Mouse (Mus musculus) cerebellum, postnatal 36 days (tissue): ENCODE measurements around the gene Atp6v0a1.
A peak's percentile ranks its signal among the peaks of the same experiment; 100 is the strongest.
"Not testable (repeated sequence)": the region's sequence is repeated elsewhere in the genome, so short reads cannot be mapped to it uniquely, and the experiment has no call there.

Experiments used
- DNase-seq, 2 experiments: peaks; one replicate each; pipeline ENCODE4 v3.0.0; 2021 to 2022; ENCODE audit warnings: mixed read lengths in 2 of 2

Gene Atp6v0a1

DNA sequence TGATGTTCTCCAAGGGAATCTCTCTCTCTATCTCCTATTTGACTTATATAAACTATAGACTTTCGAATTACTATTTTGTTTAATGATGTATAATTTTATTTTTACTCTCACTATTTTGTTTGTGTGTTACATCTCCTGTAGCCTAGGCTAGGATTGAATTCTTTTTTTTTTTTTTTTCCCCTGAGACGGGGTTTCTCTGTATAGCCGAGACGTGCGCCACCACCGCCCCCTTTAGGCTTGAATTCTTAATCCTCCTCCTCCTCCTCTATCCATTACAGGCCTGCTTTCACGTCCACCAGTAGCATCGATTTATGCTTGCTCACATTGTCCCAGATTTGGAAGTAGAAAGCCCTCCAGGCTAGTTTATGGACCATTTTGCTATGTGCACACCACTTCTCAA is 27.2 kb upstream of the Atp6v0a1 start:
- DNase-seq, result no peak

DNA sequence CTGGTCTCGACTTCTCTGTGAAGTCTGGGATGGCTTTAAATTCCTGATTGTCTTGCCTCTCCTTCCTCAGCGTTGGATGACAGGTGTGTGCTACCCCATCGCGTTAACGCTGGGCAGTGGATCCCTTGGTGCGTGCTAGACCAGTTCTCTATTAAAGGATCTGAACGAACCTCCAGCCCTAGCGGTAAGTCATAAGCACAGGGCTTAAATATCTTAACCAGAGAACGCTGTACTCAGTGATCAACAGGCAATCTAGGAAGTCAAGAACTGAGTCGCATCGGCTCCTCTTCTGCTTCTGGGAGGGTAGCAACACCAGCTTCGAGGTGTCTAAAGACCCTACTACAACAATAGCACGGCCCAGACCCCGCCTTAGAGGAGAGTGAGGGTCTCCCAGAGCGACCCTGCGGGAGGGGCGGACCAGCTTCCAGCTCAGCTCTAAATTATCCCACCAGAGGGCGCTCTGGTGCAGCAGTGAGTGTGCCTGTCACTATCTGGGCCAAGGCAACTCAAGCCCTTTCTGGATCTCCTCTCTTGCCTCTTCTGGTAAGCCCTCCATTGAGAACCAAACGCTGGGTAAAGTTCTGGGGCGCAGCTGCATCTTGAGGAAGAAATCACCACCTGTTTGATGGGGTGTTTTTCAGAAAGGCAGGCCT is 26.0 kb upstream of the Atp6v0a1 start:
- DNase-seq, result peak; percentile 79 to 82

GRCm38 (mm10) chr11:100983778-100984131 is 25.5 kb upstream of the Atp6v0a1 start:
- no peak for DNase-seq

DNA sequence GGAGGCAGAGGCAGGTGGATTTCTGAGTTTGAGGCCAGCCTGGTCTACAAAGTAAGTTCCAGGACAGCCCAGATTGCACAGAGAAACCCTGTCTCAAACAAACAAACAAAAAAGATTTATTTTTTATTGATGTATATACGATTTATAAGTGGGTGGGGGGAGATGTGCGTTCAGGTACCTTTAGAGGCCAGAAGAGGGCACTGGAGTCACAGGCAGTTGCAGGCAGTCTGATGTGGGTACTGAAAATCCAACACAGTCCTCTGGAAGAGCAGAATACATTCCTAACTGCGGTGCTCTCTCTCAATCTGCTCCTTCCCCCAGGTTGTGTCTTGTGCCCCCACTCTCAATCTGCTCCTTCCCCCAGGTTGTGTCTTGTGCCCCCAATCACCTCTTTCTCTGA is 23.6 kb upstream of the Atp6v0a1 start:
- DNase-seq, result no peak

DNA sequence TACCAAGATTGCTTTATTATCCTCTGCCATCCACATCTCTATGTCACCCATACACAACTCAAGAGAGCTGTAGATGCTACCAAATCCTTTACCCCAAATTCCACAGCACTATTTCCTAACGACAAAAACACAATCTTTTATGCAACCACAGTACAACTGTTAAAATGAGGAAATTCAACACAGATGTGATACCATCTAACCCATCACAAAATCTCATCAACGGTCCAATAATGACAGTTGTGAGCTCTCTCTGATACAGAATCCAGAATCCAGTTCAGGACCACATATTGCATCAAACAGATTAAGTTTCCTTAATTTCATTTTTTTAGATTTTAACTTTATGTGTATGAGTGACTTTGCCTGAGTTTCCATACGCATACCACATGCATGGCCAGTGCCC is 20.6 kb upstream of the Atp6v0a1 start:
- DNase-seq, result no peak

GRCm38 (mm10) chr11:100989666-100990065 is 19.6 kb upstream of the Atp6v0a1 start:
- DNase-seq, result no peak

GRCm38 (mm10) chr11:100991027-100991534 is 18.2 kb upstream of the Atp6v0a1 start:
- peak in 1 of 2 experiments; percentile 32 for DNase-seq

GRCm38 (mm10) chr11:100993437-100993836 is 15.8 kb upstream of the Atp6v0a1 start:
- no peak for DNase-seq

DNA sequence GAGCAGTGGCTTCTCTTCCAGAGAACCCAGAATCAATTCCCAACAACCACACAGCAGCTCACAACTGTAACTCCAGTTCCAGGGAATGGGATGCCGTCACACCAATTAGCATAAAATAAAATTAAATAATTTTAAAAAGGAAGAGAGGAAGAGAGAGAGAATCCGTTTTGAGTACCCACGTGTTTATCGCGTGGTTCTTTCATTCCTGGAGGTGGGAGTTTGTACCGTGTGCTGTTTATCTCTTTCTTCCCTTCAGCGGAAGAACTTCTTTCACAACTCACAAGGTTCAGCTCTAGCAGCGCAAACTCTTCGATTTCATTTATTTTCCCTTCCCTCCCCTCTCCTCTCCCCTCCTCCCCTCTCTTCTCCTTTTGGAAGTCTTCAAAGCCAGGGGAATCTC is 15.0 kb upstream of the Atp6v0a1 start:
- DNase-seq, result no peak

DNA sequence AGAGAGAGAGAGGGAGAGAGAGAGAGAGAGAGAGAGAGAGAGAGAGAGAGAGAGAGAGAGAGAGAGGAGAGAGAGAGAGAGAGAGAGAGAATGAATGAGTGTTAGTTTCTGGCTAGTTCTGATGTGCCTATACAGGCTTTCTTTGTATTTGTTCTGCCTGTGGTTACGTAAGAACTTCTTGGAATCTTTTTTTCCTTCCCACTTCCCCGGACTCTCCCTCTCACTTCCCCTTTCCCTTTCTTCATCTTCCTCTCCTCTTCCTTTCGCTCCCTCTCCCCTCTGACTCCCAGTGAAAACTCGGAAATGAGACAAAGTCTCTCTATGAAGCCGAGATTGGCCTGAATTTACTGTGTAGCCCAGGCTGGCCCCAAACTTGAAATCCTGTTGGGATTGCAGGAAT is 14.6 kb upstream of the Atp6v0a1 start:
- DNase-seq, result no peak

- no peak for DNase-seq
Measured at GRCm38 (mm10) chr11:100996501-100996900, 12.8 kb upstream of the Atp6v0a1 start.

DNA sequence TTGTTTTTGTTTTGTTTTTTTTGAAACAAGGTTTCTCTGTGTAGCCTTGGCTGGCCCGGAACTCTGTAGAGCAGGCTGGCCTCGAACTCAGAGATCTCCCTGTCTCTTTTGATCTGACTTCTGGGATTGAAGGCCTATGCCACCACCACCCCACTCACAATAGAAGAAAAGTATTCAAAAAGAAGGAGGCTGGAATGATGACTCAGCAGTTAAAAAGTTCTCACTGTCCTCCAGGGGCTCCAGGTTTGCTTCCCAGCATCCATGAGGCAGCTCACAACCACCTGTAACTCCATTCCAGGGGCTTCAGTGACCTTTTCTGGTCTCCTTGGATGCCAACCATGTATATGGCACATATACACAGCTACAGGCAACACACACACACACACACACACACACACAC is 10.4 kb upstream of the Atp6v0a1 start:
- DNase-seq, result no peak

GRCm38 (mm10) chr11:100999254-100999653 is 10.0 kb upstream of the Atp6v0a1 start:
- no peak for DNase-seq

GRCm38 (mm10) chr11:101001875-101002552 is 7.2 kb upstream of the Atp6v0a1 start:
- DNase-seq, result not testable (repeated sequence)

GRCm38 (mm10) chr11:101003025-101003685 is 6.1 kb upstream of the Atp6v0a1 start:
- no peak for DNase-seq

- no peak for DNase-seq
Measured at GRCm38 (mm10) chr11:101008206-101009045, 826 bp upstream of the Atp6v0a1 start.

DNA sequence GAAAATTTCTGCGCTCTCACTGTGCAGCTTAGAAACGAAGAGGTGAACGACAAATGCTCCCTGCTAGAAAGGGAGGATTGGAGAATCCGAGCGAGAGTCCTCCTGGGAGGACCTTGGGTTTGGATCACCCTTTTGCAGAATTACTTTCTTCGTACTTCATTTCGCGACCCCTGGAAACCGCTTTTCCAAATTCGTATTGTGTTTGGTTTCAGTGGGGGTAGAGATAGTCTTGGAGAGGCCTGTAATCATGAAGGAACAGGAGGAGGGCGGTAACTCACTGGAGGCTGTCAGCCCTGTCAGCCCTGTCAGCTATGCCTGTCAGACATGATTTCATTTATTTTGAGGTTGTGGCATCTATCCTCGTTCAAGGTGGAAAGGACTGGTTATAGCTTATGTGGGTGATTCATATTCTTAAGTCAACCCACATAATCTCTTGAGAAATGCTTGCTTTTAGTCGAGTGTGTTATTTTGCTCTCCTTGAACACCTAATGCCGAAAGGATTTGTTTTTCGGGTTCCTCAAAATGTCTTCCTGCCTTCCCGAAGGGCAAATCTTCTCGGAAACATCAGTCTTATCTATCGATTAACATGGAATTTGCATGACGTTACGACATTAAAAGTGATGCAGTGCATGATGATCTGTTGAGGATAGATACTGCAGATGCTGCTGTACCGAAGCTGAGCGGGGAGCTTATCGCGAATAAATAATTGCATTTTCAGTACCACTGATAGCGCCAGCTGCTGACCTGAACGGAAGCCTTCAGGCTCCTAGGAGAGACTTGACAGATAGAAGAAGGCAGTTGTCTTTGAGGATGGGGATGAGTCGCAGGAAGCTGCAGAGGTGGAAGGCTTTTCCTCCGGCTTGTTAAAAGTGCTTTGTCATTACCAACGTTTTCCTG is 884 bp downstream of the Atp6v0a1 start:
- DNase-seq, result peak in 1 of 2 experiments; percentile 40

DNA sequence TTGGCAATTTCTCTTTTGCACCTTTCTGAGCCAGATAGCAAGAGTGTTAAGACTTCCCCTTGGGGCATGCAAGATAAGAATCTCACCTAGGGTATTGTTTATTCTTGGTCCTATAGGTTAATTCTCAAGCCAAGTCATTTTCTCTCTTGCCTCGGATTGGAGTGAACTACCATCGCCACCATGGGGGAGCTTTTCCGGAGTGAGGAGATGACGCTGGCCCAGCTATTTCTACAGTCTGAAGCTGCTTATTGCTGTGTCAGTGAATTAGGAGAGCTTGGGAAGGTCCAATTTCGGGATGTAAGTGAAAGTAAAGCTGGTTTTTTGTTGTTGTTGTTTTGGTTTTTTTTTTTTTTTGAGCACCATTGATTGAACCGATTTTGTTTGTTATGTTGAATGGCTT is 2.4 kb downstream of the Atp6v0a1 start:
- peak; percentile 33 for DNase-seq

- DNase-seq, result peak; percentile 73 to 82
Measured at GRCm38 (mm10) chr11:101023371-101023770, 14.1 kb downstream of the Atp6v0a1 start.

DNA sequence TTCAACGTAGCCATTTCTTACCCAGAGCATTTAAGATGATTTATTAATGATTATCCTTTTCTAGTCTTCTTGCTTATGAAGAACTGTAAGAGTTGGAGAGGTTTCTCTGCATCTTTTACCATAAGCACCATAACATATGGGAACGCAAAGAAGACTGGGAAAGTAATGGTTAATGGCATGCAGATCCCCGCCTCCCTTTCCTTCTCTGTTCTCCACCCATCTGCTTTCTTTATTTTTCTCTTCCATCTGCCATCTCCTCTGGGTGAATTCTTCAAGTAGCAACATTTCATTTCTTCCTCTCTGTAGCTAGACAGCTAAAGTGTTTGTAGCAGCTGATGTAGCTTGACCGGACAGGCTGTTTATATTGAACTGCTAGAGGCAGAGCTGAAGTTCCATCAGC is 14.7 kb downstream of the Atp6v0a1 start:
- DNase-seq, result no peak

- no peak for DNase-seq
Measured at GRCm38 (mm10) chr11:101027121-101027520, 17.9 kb downstream of the Atp6v0a1 start.

- DNase-seq, result peak in 1 of 2 experiments; percentile 39
Measured at GRCm38 (mm10) chr11:101029320-101029719, 20.1 kb downstream of the Atp6v0a1 start.
